Mouse (Mus musculus) lung, postnatal 0 days (tissue): ENCODE data around the gene Eml3. TPM values are rescaled to one million over a fixed set of nuclear protein-coding genes. Genes with fewer than 3 reads are reported as not detected.
"Not testable (repeated sequence)": the region's sequence is repeated elsewhere in the genome, so short reads cannot be mapped to it uniquely, and the experiment has no call there.

ENCODE experiments used
- ATAC-seq: fragments of 200-750 bp; cut with Nextera tagmentation; 2 replicates; pipeline ENCODE4 v1.8.0; 2017; ENCODE audit warnings: moderate library complexity
- DNase-seq: peaks from one replicate; pipeline ENCODE4 v3.0.0-alpha.2; 2016; ENCODE audit warnings: low spot score
- H3K27ac ChIP-seq: fragments of 300-500 bp; sonication (generic); 2 replicates; pipeline ENCODE4 v1.5.1; 2014; ENCODE audit warnings: antibody characterized with exemption, mild to moderate bottlenecking, low read length, mixed read lengths
- H3K27me3 ChIP-seq: fragments of 300-500 bp; sonication (generic); replicated peaks from 2 replicates; pipeline ENCODE4 v1.6.1; 2014; ENCODE audit warnings: low read length, mixed read lengths; ENCODE audit not compliant: insufficient read depth
- H3K36me3 ChIP-seq: fragments of 300-500 bp; sonication (generic); 2 replicates; pipeline ENCODE4 v1.6.1; 2014; ENCODE audit warnings: low read length, mixed read lengths; ENCODE audit not compliant: insufficient read depth
- H3K4me1 ChIP-seq: fragments of 300-500 bp; sonication (generic); 2 replicates; pipeline ENCODE4 v1.6.1; 2014; ENCODE audit warnings: antibody characterized with exemption, low read depth, low read length, mixed read lengths; ENCODE audit not compliant: insufficient read depth
- H3K4me2 ChIP-seq: fragments of 300-500 bp; sonication (generic); replicated peaks from 2 replicates; pipeline ENCODE4 v1.6.1; 2014; ENCODE audit warnings: low read depth, mild to moderate bottlenecking, low read length, moderate library complexity, mixed read lengths
- H3K4me3 ChIP-seq: fragments of 300-500 bp; sonication (generic); 2 replicates; pipeline ENCODE4 v1.5.1; 2014; ENCODE audit warnings: low read depth, low read length
- H3K9ac ChIP-seq: fragments of 300-500 bp; sonication (generic); replicated peaks from 2 replicates; pipeline ENCODE4 v1.6.1; 2014; ENCODE audit warnings: low read depth, mild to moderate bottlenecking
- H3K9me3 ChIP-seq: fragments of 300-500 bp; sonication (generic); 2 replicates; pipeline ENCODE4 v1.6.1; 2016; ENCODE audit warnings: low read length, mixed read lengths
- CTCF ChIP-seq: IDR thresholded peaks from 2 replicates; pipeline ENCODE4 v1.5.1; 2016; ENCODE audit warnings: antibody characterized with exemption, mild to moderate bottlenecking
- EP300 ChIP-seq: IDR thresholded peaks from 2 replicates; pipeline ENCODE4 v1.6.1; 2016; ENCODE audit warnings: antibody characterized with exemption, mild to moderate bottlenecking, control low read depth
- WGBS: fragments of 180-500 bp; shearing (Covaris S2); extraction: QIAGEN DNeasy Blood & Tissue Kit; methylation state at CpG from one replicate; pipeline ENCODE4 v1.1.7; 2014; 5-methylcytosine and 5-hydroxymethylcytosine counted together
- polyA plus RNA-seq: library from polyadenylated mRNA; unstranded; fragments of >200 nt; fragmentation: Nextera tagmentation; extraction: Ambion mirVana; gene quantifications from 2 replicates; pipeline ENCODE4 v1.2.1, GENCODE M21; 2015

Gene Eml3
- polyA plus RNA-seq, 1 experiment from 2014 or later = 30.5 TPM

DNA sequence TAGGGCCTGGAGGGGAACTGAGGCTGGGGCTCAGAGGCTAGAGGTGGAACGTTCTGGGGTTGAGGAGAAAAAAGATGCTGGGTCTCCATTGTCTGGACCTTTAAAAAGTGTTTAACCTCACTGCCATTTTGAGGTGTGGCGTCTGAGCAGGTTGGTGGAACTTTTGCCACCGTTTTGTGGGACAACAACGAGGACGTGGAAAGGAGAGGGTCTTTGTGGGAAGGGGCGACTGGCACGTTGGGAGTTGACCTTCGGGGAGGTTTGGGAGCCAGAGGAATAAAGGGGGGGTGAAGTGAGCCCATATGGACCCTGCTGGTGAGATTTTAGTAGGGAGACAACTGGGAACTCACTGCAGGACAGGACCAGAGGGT is 38.0 kb downstream of the Eml3 start:
- no peak for DNase-seq
- Histone ChIP-seq H3K9me3 (no peaks in the 10 kb centered on the region), H3K4me2 (peak overlapping the region; percentile 82), H3K4me1 (0 out of 2 replicates have a peak, but pooled peaks cover 4% of the 10 kb centered on the region), H3K36me3 (peaks cover 37% of the 10 kb centered on the region), H3K27ac (peak overlapping the region; percentile 72), H3K9ac (peak overlapping the region; percentile 83), H3K27me3 (no peaks in the 10 kb centered on the region), H3K4me3 (peak overlapping the region; percentile 64)
- TF ChIP-seq CTCF (no peak), EP300 (no peak)
- under 1% methylated on average over 8 of the region's 8 CpGs for WGBS
- ATAC-seq = no peak

DNA sequence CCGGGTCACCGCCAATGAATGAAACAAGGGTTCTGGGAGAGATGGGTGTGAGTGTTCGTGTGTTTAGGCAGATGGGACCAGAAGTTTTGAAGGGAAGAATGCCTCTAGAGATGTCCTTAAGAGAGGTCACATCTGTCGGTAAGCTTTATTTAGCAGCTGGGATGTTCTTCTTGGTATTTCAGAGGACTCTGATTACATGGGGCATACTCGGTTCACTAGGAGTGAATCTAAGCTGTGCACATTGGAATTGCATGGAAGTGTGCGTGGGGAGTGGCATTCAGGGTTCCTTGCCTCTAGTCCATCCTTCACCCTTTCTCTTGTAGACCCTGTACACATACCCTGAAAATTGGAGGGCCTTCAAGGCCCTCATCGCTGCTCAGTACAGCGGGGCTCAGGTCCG is 38.5 kb downstream of the Eml3 start:
- H3K27ac ChIP-seq = peak overlapping the region; percentile 72; the same call in 1 of the 2 replicates
- no peaks in the 10 kb centered on the region for H3K27me3 ChIP-seq
- no peaks in the 10 kb centered on the region for H3K9me3 ChIP-seq
- TF ChIP-seq EP300 (no peak), CTCF (no peak)
- peak overlapping the region; percentile 64 for H3K4me3 ChIP-seq
- peaks cover 40% of the 10 kb centered on the region for H3K36me3 ChIP-seq
- peak overlapping the region; percentile 83 for H3K9ac ChIP-seq
- ATAC-seq = no peak
- peak; percentile 16 for DNase-seq
- peak overlapping the region; percentile 82 for H3K4me2 ChIP-seq
- 0 out of 2 replicates have a peak, but pooled peaks cover 4% of the 10 kb centered on the region for H3K4me1 ChIP-seq
- WGBS = 1% methylated on average over 9 of the region's 9 CpGs

DNA sequence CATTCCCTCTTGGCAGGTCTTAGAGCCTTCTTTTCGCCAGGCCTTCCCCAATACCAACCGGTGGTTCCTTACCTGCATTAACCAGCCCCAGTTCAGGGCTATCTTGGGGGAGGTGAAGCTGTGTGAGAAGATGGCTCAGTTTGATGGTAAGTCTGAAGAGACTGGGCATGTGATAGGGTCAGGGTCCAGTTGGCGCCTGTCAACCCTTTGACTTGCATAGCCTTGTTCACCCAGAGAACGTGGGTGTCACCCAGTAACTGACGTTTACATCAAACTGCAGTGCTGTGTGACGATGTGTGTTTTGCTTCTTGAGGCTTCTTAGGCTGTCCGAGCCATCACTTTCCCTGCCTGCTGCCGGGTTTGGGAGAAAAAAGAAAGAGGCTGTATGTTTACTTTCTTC is 43.1 kb downstream of the Eml3 start:
- H3K27me3 ChIP-seq, H3K27ac ChIP-seq, H3K4me3 ChIP-seq, H3K9me3 ChIP-seq, DNase-seq, H3K4me2 ChIP-seq, ATAC-seq, H3K9ac ChIP-seq, H3K4me1 ChIP-seq: not testable (repeated sequence)
- 70% methylated on average over 8 of the region's 8 CpGs for WGBS
- peaks cover 45% of the 10 kb centered on the region for H3K36me3 ChIP-seq

DNA sequence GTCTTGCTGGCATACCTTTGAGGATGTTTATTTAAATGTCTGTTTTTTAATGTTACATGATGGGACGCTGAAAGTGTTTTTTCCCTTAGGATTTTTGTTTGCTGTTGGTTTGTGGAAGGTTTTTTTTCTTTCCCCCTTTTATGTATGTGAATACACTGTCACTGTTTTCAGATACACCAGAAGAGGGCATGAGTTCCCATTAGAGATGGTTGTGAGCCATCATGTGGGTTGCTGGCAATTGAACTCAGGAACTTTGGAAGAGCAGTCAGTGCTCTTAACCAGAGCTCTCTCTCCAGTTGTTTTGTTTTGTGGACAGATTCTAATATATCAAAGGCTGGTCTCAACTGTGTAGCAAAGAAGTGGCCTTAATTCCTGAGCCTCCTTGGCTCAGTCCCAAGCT is 45.3 kb downstream of the Eml3 start:
- H3K36me3 ChIP-seq = peaks cover 49% of the 10 kb centered on the region
- peak; percentile 4 for DNase-seq
- no peaks in the 10 kb centered on the region for H3K27me3 ChIP-seq
- no peak for ATAC-seq
- H3K9me3 ChIP-seq = no peaks in the 10 kb centered on the region
- H3K27ac ChIP-seq = no peak overlapping the region
- 73% methylated on average over 1 of the region's 1 CpGs for WGBS
- H3K4me3 ChIP-seq = no peak overlapping the region
- no peak overlapping the region for H3K4me2 ChIP-seq
- H3K4me1 ChIP-seq = no peaks in the 10 kb centered on the region
- no peak overlapping the region for H3K9ac ChIP-seq
- TF ChIP-seq CTCF (peak; percentile 16; the same call in 1 of the 2 replicates), EP300 (no peak)

DNA sequence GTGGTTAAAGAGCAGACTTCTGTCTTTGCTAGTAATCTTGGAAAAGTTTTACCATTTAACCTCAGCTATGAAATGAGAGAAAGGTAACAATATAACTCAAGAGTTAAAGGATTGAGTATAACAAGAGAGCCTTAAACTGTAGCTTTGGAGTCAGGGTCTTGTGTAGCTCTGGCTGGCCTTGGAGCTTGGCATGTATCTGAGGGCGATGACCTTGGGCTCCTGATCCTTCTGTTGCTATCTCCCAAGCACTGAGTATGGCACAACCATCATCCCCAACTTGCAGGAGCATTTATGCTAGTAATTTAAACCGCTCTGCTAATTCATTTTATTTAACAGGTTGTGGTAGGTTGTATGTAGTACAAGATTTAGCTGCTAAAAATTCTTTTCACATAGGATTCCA is 46.1 kb downstream of the Eml3 start:
- DNase-seq (no peak), ATAC-seq (no peak)
- H3K9me3 ChIP-seq = no peaks in the 10 kb centered on the region
- H3K27me3 ChIP-seq = no peaks in the 10 kb centered on the region
- H3K4me1 ChIP-seq = no peaks in the 10 kb centered on the region
- no peak overlapping the region for H3K4me3 ChIP-seq
- no peak overlapping the region for H3K27ac ChIP-seq
- H3K9ac ChIP-seq = no peak overlapping the region
- TF ChIP-seq CTCF = no peak
- no peak for TF ChIP-seq EP300
- H3K4me2 ChIP-seq = no peak overlapping the region
- H3K36me3 ChIP-seq = peaks cover 41% of the 10 kb centered on the region
- WGBS = 92% methylated on average over 2 of the region's 2 CpGs

DNA sequence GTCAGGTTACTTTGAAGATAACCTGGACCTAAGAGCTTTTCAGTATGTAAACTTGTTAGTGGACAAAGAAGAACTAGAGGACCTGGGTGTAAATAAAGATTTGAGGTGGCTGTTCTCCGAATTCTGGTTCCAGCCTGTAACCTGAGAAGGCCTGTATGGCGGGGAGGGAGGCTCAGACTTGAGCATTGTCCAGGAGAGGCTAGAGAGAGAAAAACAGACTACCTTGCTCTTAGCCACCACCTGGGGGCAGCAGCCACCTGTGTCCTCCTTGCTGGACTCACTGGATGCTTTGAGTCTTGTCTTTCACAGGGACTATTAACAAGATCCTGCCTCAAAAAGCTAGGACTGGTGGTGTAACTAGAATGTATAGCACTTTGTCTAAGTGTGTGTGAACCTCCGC is 47.2 kb downstream of the Eml3 start:
- Histone ChIP-seq H3K27ac (no peak overlapping the region), H3K4me1 (no peaks in the 10 kb centered on the region; the same call in 1 of the 2 replicates), H3K9me3 (no peaks in the 10 kb centered on the region), H3K4me2 (no peak overlapping the region), H3K4me3 (no peak overlapping the region), H3K36me3 (peaks cover 33% of the 10 kb centered on the region), H3K9ac (no peak overlapping the region), H3K27me3 (no peaks in the 10 kb centered on the region)
- WGBS = 39% methylated on average over 3 of the region's 3 CpGs
- TF ChIP-seq EP300 = peak; percentile 37; the same call in 1 of the 2 replicates
- peak; percentile 89 for TF ChIP-seq CTCF
- DNase-seq = peak; percentile 92
- peak; percentile 91 for ATAC-seq

DNA sequence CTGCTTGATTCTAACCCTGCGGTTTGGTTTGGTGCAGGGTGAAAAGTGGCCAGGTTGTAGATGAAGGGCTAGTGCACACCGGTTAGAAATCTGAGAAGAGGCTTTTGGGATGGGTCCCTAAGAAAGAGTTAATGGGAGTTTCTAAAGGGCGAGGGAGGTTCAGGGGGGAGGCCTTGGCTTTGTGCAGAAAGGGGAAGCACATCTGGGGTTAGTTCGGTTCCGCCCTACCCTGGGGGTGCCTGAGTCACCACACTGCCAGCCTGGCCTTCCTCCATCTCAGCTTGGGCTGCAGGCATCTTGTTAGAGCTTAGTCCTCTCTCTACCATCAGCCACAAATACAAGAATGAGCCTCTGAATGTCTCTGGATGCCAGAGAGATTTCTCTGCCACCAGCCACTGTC is 51.4 kb downstream of the Eml3 start:
- H3K4me2 ChIP-seq = no peak overlapping the region
- no peak overlapping the region for H3K4me3 ChIP-seq
- ATAC-seq = no peak
- no peak for TF ChIP-seq EP300
- no peak for TF ChIP-seq CTCF
- DNase-seq = no peak
- peaks cover 4% of the 10 kb centered on the region; the same call in 1 of the 2 replicates for H3K36me3 ChIP-seq
- no peaks in the 10 kb centered on the region for H3K9me3 ChIP-seq
- no peak overlapping the region for H3K9ac ChIP-seq
- H3K27me3 ChIP-seq = no peaks in the 10 kb centered on the region
- 57% methylated on average over 5 of the region's 5 CpGs for WGBS
- peaks cover 36% of the 10 kb centered on the region for H3K4me1 ChIP-seq
- 0 out of 2 replicates have a peak overlapping the region, but pooled peaks have one; percentile 81 for H3K27ac ChIP-seq
